Mouse (Mus musculus) E14TG2a.4 (cell line): ENCODE measurements around the gene Knop1.

Experiments
- H3K27me3 ChIP-seq: 2 replicates; pipeline ENCODE4 v1.6.1; 2014; ENCODE audit warnings: low read length, control low read depth; ENCODE audit not compliant: insufficient read depth
- H3K36me3 ChIP-seq: 2 replicates; pipeline ENCODE4 v1.6.1; 2014; ENCODE audit warnings: low read length, control low read depth; ENCODE audit not compliant: insufficient read depth
- H3K4me1 ChIP-seq: replicated peaks from 2 replicates; pipeline ENCODE4 v1.6.1; 2014; ENCODE audit warnings: low read depth, low read length, control low read depth
- H3K4me3 ChIP-seq: replicated peaks from 2 replicates; pipeline ENCODE4 v1.5.1; 2014; ENCODE audit warnings: mild to moderate bottlenecking, low read length
- H3K9me3 ChIP-seq: 2 replicates; pipeline ENCODE4 v1.6.1; 2014; ENCODE audit warnings: low read length, control low read depth
- CTCF ChIP-seq: conservative IDR thresholded peaks from 2 replicates; pipeline ENCODE4 v1.5.1; 2014; ENCODE audit warnings: low read length
- NANOG ChIP-seq: IDR thresholded peaks from 2 replicates; pipeline ENCODE4 v1.6.1; 2014; ENCODE audit warnings: borderline replicate concordance, low read length, mixed read lengths
- POU5F1 ChIP-seq: IDR thresholded peaks from 2 replicates; pipeline ENCODE4 v1.6.1; 2014; ENCODE audit warnings: low read length, borderline replicate concordance

Gene Knop1

GRCm38 (mm10) chr7:118852611-118853010 is 3.4 kb downstream of the Knop1 start:
- peaks cover 70% of the 10 kb centered on the region for H3K36me3 ChIP-seq
- no peak for TF ChIP-seq NANOG
- TF ChIP-seq CTCF = no peak
- TF ChIP-seq POU5F1 = no peak
- H3K9me3 ChIP-seq = no peaks in the 10 kb centered on the region
- no peaks in the 10 kb centered on the region for H3K27me3 ChIP-seq
- H3K4me1 ChIP-seq = peaks cover 80% of the 10 kb centered on the region
- H3K4me3 ChIP-seq = peak overlapping the region; percentile 92

GRCm38 (mm10) chr7:118851571-118851970 is 4.5 kb downstream of the Knop1 start:
- Histone ChIP-seq H3K4me1 (peaks cover 85% of the 10 kb centered on the region), H3K4me3 (peak overlapping the region; percentile 61), H3K36me3 (peaks cover 77% of the 10 kb centered on the region), H3K27me3 (no peaks in the 10 kb centered on the region), H3K9me3 (no peaks in the 10 kb centered on the region)
- TF ChIP-seq NANOG = no peak
- TF ChIP-seq CTCF = no peak
- TF ChIP-seq POU5F1 = no peak

GRCm38 (mm10) chr7:118850676-118851290 is 5.3 kb downstream of the Knop1 start:
- Histone ChIP-seq H3K9me3 (no peaks in the 10 kb centered on the region), H3K4me3 (peak overlapping the region; percentile 61), H3K36me3 (peaks cover 85% of the 10 kb centered on the region), H3K27me3 (no peaks in the 10 kb centered on the region), H3K4me1 (peaks cover 88% of the 10 kb centered on the region)
- TF ChIP-seq NANOG (no peak), POU5F1 (no peak), CTCF (no peak)

- H3K4me1 ChIP-seq = peaks cover 96% of the 10 kb centered on the region
- peaks cover 96% of the 10 kb centered on the region for H3K36me3 ChIP-seq
- no peaks in the 10 kb centered on the region for H3K27me3 ChIP-seq
- peak overlapping the region; percentile 61 for H3K4me3 ChIP-seq
- no peak for TF ChIP-seq NANOG
- TF ChIP-seq CTCF = no peak
- no peak for TF ChIP-seq POU5F1
- H3K9me3 ChIP-seq = no peaks in the 10 kb centered on the region
Measured at GRCm38 (mm10) chr7:118849543-118850250, 6.4 kb downstream of the Knop1 start.

- Histone ChIP-seq H3K27me3 (no peaks in the 10 kb centered on the region), H3K4me3 (peak overlapping the region; percentile 61), H3K36me3 (peaks cover 100% of the 10 kb centered on the region), H3K9me3 (no peaks in the 10 kb centered on the region), H3K4me1 (peaks cover 97% of the 10 kb centered on the region)
- no peak for TF ChIP-seq POU5F1
- TF ChIP-seq CTCF = no peak
- no peak for TF ChIP-seq NANOG
Measured at GRCm38 (mm10) chr7:118848796-118849195, 7.3 kb downstream of the Knop1 start.

- Histone ChIP-seq H3K4me3 (no peak overlapping the region), H3K27me3 (no peaks in the 10 kb centered on the region), H3K9me3 (no peaks in the 10 kb centered on the region), H3K36me3 (peaks cover 100% of the 10 kb centered on the region), H3K4me1 (peaks cover 96% of the 10 kb centered on the region)
- no peak for TF ChIP-seq POU5F1
- no peak for TF ChIP-seq CTCF
- no peak for TF ChIP-seq NANOG
Measured at GRCm38 (mm10) chr7:118846329-118846728, 9.7 kb downstream of the Knop1 start.

GRCm38 (mm10) chr7:118845141-118845540 is 10.9 kb downstream of the Knop1 start:
- no peaks in the 10 kb centered on the region for H3K9me3 ChIP-seq
- H3K36me3 ChIP-seq = peaks cover 100% of the 10 kb centered on the region
- H3K4me3 ChIP-seq = no peak overlapping the region
- peaks cover 95% of the 10 kb centered on the region for H3K4me1 ChIP-seq
- TF ChIP-seq NANOG = no peak
- no peak for TF ChIP-seq POU5F1
- no peak for TF ChIP-seq CTCF
- no peaks in the 10 kb centered on the region for H3K27me3 ChIP-seq

- TF ChIP-seq NANOG = no peak
- TF ChIP-seq POU5F1 = no peak
- TF ChIP-seq CTCF = no peak
- H3K27me3 ChIP-seq = no peaks in the 10 kb centered on the region
Measured at GRCm38 (mm10) chr7:118842938-118843337, 13.1 kb downstream of the Knop1 start.

More at GRCm38 (mm10) chr7:118842938-118843337, 13.1 kb downstream of the Knop1 start:
- H3K4me3 ChIP-seq = no peak overlapping the region
- H3K9me3 ChIP-seq = no peaks in the 10 kb centered on the region
- peaks cover 98% of the 10 kb centered on the region for H3K36me3 ChIP-seq
- H3K4me1 ChIP-seq = peaks cover 78% of the 10 kb centered on the region
